Mouse (Mus musculus) layer of hippocampus, adult 9-11 months (tissue): ENCODE data around the gene Ikbke.
"Not testable (repeated sequence)": the region's sequence is repeated elsewhere in the genome, so short reads cannot be mapped to it uniquely, and the experiment has no call there.

Experiments used
- DNase-seq: peaks from one replicate; pipeline ENCODE4 v3.0.0; 2022

Gene Ikbke

GRCm38 (mm10) chr1:131280280-131280679 is 874 bp upstream of the Ikbke start:
- DNase-seq: no peak

GRCm38 (mm10) chr1:131278606-131279455 is 575 bp downstream of the Ikbke start:
- no peak for DNase-seq

- no peak for DNase-seq
These were observed 2.6 kb downstream of the Ikbke start for GRCm38 (mm10) chr1:131276831-131277230.

- DNase-seq: no peak
These were observed 3.8 kb downstream of the Ikbke start for GRCm38 (mm10) chr1:131275577-131275976.

GRCm38 (mm10) chr1:131274725-131275539 is 4.5 kb downstream of the Ikbke start:
- no peak for DNase-seq

- peak; percentile 56 for DNase-seq
These were observed 9.4 kb downstream of the Ikbke start for GRCm38 (mm10) chr1:131269797-131270578.

GRCm38 (mm10) chr1:131268776-131269175 is 10.6 kb downstream of the Ikbke start:
- no peak for DNase-seq

- DNase-seq: no peak
These were observed 15.5 kb downstream of the Ikbke start for GRCm38 (mm10) chr1:131263905-131264304.

GRCm38 (mm10) chr1:131260309-131260656 is 19.1 kb downstream of the Ikbke start:
- peak; percentile 36 for DNase-seq

- DNase-seq: peak; percentile 22
These were observed 19.6 kb downstream of the Ikbke start for GRCm38 (mm10) chr1:131259632-131260308.

- DNase-seq: no peak
These were observed 22.1 kb downstream of the Ikbke start for GRCm38 (mm10) chr1:131257288-131257687.

- DNase-seq: not testable (repeated sequence)
These were observed 26.7 kb downstream of the Ikbke start for GRCm38 (mm10) chr1:131252516-131253250.

- peak; percentile 42 for DNase-seq
These were observed 32.7 kb downstream of the Ikbke start for GRCm38 (mm10) chr1:131246433-131247395.

- peak; percentile 36 for DNase-seq
These were observed 33.5 kb downstream of the Ikbke start for GRCm38 (mm10) chr1:131245926-131246325.

GRCm38 (mm10) chr1:131245089-131245856 is 34.1 kb downstream of the Ikbke start, which contains the start of gene Rassf5:
Gene Rassf5, minus strand, starts transcription at chr1:131245258.
- peak; percentile 50 for DNase-seq

- no peak for DNase-seq
These were observed 34.8 kb downstream of the Ikbke start for GRCm38 (mm10) chr1:131244536-131245088.

GRCm38 (mm10) chr1:131242956-131243355 is 36.5 kb downstream of the Ikbke start:
- DNase-seq: no peak

- DNase-seq: no peak
These were observed 39.7 kb downstream of the Ikbke start for GRCm38 (mm10) chr1:131239576-131240193.

- DNase-seq: no peak
These were observed 40.5 kb downstream of the Ikbke start for GRCm38 (mm10) chr1:131238931-131239381.
